Mouse (Mus musculus) kidney, adult 9 months (tissue): ENCODE data around the gene Zfp28.
"Not testable (repeated sequence)": the region's sequence is repeated elsewhere in the genome, so short reads cannot be mapped to it uniquely, and the experiment has no call there.

ENCODE experiments used
- DNase-seq: peaks from one replicate; pipeline ENCODE4 v3.0.0; 2022

Gene Zfp28

GRCm38 (mm10) chr7:6383044-6383455 is at the start of gene Zfp28:
Gene Zfp28, plus strand, starts transcription at chr7:6383295.
- peak; percentile 95 for DNase-seq

GRCm38 (mm10) chr7:6339865-6340264 is 43.2 kb upstream of the Zfp28 start:
- no peak for DNase-seq

GRCm38 (mm10) chr7:6343501-6344071 is 39.5 kb upstream of the Zfp28 start, which contains the start of gene Gm3854:
Gene Gm3854, plus strand, starts transcription at chr7:6343759.
- peak; percentile 58 for DNase-seq

- no peak for DNase-seq
Measured at GRCm38 (mm10) chr7:6344124-6344523, 39.0 kb upstream of the Zfp28 start.

GRCm38 (mm10) chr7:6358121-6358520 is 25.0 kb upstream of the Zfp28 start:
- no peak for DNase-seq

- DNase-seq: peak; percentile 59
Measured at GRCm38 (mm10) chr7:6358937-6359590, 24.0 kb upstream of the Zfp28 start.

- no peak for DNase-seq
Measured at GRCm38 (mm10) chr7:6360477-6361060, 22.5 kb upstream of the Zfp28 start.

- no peak for DNase-seq
Measured at GRCm38 (mm10) chr7:6361756-6362155, 21.3 kb upstream of the Zfp28 start.

- DNase-seq: peak; percentile 100
Measured at GRCm38 (mm10) chr7:6362268-6363046, 20.6 kb upstream of the Zfp28 start.

GRCm38 (mm10) chr7:6363047-6363488 is 20.0 kb upstream of the Zfp28 start, which contains the start of gene Zfp78:
Gene Zfp78, plus strand, starts transcription at chr7:6363280.
- DNase-seq: no peak

GRCm38 (mm10) chr7:6364761-6365160 is 18.3 kb upstream of the Zfp28 start:
- no peak for DNase-seq

- DNase-seq: no peak
Measured at GRCm38 (mm10) chr7:6367185-6367584, 15.9 kb upstream of the Zfp28 start.

- DNase-seq: not testable (repeated sequence)
Measured at GRCm38 (mm10) chr7:6368146-6368545, 14.9 kb upstream of the Zfp28 start.

- no peak for DNase-seq
Measured at GRCm38 (mm10) chr7:6369460-6369859, 13.6 kb upstream of the Zfp28 start.

- no peak for DNase-seq
Measured at GRCm38 (mm10) chr7:6372993-6373392, 10.1 kb upstream of the Zfp28 start.

- DNase-seq: no peak
Measured at GRCm38 (mm10) chr7:6378441-6378840, 4.7 kb upstream of the Zfp28 start.

- no peak for DNase-seq
Measured at GRCm38 (mm10) chr7:6381431-6381830, 1.7 kb upstream of the Zfp28 start.

GRCm38 (mm10) chr7:6384011-6384410 is 916 bp downstream of the Zfp28 start:
- no peak for DNase-seq

- peak; percentile 21 for DNase-seq
Measured at GRCm38 (mm10) chr7:6386995-6387394, 3.9 kb downstream of the Zfp28 start.

- DNase-seq: no peak
Measured at GRCm38 (mm10) chr7:6388971-6389370, 5.9 kb downstream of the Zfp28 start.

GRCm38 (mm10) chr7:6389449-6389848 is 6.4 kb downstream of the Zfp28 start:
- no peak for DNase-seq

- DNase-seq: peak; percentile 37
Measured at GRCm38 (mm10) chr7:6397996-6398975, 15.2 kb downstream of the Zfp28 start, which contains the start of gene Smim17. Gene Smim17, plus strand, starts transcription at chr7:6398715.
